Mouse (Mus musculus): ENCODE data around the gene Gbe1.

Gbe1 gene

DNA sequence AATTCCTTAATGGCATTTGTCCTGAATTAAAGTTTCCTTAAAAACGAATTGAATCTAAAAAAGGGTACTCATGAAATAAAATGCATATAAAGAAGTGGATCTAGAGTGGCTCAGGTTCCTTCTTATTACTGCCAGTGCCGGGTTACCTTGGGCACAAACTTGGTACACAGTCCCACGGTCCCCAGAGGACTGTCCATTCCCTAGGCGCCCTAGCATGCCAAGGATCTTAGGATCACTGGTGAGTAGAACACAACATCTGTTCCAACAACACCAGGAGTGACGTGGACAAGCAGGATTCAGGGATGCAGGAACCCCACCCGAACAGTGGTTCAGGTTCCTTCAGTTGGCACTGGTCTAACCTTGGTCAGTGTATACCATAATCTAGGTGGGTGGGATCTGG is 44.6 kb downstream of the Gbe1 start:
- no peak for DNase-seq (ENCODE audit: low spot score)

GRCm38 (mm10) chr16:70365229-70365628 is 51.5 kb downstream of the Gbe1 start:
- DNase-seq (ENCODE audit: low spot score): no peak

GRCm38 (mm10) chr16:70381045-70381444 is 67.3 kb downstream of the Gbe1 start:
- DNase-seq (ENCODE audit: low spot score): no peak

DNA sequence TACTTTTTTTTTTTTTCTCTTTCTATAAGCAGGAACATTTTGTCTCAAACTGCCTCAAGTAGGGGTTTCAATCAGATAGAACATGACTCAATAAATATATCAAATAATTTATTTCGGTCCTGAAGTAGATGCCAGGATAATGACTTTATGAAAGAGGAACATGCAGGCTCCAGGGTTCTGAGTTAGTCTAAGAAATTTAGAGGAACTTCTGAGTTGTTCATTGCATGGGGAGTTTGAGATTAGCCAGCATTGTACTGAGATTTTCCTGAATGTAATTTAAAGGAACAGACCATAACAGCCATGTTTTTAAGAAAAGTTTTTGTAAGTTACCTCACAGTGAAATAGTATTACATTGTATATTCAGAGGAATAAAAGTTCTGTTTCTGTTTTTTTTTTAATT is 71.7 kb downstream of the Gbe1 start:
- DNase-seq (ENCODE audit: low spot score): no peak

- no peak for DNase-seq (ENCODE audit: low spot score)
Observed at GRCm38 (mm10) chr16:70387385-70387784, 73.6 kb downstream of the Gbe1 start.

DNA sequence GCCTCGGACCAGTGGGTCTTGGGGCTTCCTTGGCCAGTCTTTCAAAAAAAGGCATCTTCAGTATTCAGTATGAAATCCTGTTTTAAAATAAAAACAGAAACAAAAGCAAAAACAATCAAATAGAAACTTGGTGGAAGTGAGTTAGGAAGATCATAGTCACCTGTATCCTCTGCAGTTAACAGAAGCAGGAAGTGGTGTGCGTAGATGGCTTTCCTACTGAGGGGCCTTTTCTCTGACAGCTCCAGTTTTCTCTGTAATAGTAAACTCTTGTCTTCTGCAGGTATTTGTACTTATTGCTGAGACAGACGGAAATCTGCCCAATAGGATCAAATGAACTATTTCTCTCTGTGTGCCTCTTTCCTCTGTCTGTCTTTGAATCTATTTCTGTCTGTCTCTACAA is 81.5 kb downstream of the Gbe1 start:
- no peak for DNase-seq (ENCODE audit: low spot score)

- no peak for DNase-seq (ENCODE audit: low spot score)
Observed at GRCm38 (mm10) chr16:70407780-70408179, 94.0 kb downstream of the Gbe1 start.

DNA sequence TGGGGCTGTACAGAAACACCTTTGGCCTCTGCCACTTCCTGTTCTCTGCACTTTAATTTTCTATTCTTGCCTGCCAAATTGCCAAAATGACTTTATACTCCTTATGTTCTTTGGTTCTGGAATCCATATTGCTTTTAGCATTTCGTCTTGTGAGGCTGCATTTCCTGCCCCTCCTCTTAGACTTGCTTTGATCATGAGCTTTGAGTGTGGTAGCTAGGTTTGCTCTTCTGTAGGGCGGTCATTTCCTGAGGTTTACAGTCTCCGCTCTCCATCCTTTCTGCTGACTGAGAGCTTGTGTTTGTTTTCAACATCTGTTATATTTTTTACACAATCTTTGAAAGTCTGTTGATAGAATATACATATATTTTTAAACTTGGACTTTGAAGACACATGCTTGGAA is 107.3 kb downstream of the Gbe1 start:
- DNase-seq (ENCODE audit: low spot score): no peak

DNA sequence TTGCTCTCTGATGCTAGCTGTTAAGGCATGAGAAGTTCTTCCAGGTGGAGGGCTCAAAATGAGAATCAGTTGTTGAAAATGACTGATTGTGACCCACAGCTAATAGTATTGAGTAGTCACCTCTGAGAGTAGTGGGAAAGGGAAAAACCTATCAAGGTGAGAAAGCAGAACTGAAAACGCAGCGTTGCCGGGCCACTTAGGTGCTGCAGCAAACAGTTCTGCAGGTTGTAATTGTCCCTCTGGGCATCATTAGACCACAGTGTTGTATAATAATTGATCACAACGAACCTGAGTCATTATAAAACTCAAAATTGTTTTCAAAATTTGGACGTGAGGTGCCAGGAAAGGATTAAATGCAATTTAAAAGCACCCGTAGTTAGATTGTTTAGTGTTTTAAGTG is 135.8 kb downstream of the Gbe1 start:
- DNase-seq (ENCODE audit: low spot score): no peak

- no peak for DNase-seq (ENCODE audit: low spot score)
Observed at GRCm38 (mm10) chr16:70475583-70475982, 161.8 kb downstream of the Gbe1 start.

GRCm38 (mm10) chr16:70476161-70476560 is 162.4 kb downstream of the Gbe1 start:
- DNase-seq (ENCODE audit: low spot score): no peak

GRCm38 (mm10) chr16:70480494-70480893 is 166.7 kb downstream of the Gbe1 start:
- DNase-seq (ENCODE audit: low spot score): no peak

- DNase-seq (ENCODE audit: low spot score): no peak
Observed at GRCm38 (mm10) chr16:70506457-70506856, 192.7 kb downstream of the Gbe1 start.

GRCm38 (mm10) chr16:70510938-70511337 is 197.2 kb downstream of the Gbe1 start:
- no peak for DNase-seq (ENCODE audit: low spot score)

GRCm38 (mm10) chr16:70522861-70523260 is 209.1 kb downstream of the Gbe1 start:
- no peak for DNase-seq (ENCODE audit: low spot score)

- DNase-seq (ENCODE audit: low spot score): no peak
Observed at GRCm38 (mm10) chr16:70523566-70523965, 209.8 kb downstream of the Gbe1 start.

DNA sequence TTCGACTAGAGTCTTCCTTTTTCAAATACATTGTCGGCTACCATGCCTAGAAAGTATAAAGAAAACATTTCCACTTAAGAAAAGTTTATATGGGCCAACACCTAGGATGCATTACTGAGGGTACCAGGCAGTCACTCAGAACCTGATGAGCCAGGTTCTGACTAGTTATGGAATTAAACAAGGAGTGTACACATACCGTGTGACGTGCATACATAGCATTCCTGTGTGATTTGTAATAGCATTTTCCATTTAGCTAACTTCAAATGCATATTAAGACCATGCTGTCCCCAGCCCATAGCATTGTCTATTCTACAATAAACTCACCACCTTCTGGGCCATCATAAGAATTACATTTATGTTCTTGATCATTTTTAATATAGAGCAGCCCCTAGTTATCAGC is 210.5 kb downstream of the Gbe1 start:
- DNase-seq (ENCODE audit: low spot score): no peak

DNA sequence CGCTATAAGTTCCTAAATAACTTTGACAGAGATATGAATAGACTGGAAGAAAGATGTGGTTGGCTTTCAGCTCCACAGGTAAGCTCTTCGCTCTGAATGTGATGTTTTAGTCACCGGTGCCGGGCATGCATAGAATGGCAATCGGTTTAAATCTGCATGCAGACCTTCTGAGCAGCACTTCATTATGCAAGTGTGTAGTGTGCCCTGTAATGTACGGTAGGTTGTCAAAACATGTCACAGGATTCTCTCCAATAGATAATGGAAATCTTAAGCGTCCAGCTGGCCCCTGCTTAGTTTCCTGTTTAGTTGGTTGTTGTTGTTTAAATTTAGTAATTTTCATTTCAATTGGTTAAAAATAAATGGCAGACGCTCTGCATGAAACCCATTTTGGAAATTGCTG is 213.5 kb downstream of the Gbe1 start:
- no peak for DNase-seq (ENCODE audit: low spot score)

GRCm38 (mm10) chr16:70535224-70535623 is 221.5 kb downstream of the Gbe1 start:
- no peak for DNase-seq (ENCODE audit: low spot score)

DNA sequence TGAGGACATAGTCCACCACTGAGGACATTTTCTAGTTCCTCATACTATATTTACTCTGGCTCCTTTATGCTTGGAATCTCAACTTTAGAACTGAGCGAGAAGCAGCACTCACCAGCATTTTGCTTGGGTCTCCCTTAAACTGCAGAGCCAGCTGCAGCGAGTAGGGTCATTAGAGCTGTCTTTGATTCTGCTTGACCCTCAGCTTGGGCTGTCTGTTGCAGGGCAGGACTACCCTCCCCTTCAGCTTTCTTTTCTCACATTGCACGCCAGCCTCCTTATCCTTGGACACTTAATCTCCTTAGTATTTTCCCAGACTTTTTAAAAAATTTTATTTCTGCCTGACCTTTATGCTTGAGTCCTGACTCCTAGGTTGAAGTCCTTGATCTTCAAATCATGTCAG is 237.1 kb downstream of the Gbe1 start:
- DNase-seq (ENCODE audit: low spot score): no peak

GRCm38 (mm10) chr16:70561635-70562348 is 248.0 kb downstream of the Gbe1 start:
- no peak for DNase-seq (ENCODE audit: low spot score)

DNA sequence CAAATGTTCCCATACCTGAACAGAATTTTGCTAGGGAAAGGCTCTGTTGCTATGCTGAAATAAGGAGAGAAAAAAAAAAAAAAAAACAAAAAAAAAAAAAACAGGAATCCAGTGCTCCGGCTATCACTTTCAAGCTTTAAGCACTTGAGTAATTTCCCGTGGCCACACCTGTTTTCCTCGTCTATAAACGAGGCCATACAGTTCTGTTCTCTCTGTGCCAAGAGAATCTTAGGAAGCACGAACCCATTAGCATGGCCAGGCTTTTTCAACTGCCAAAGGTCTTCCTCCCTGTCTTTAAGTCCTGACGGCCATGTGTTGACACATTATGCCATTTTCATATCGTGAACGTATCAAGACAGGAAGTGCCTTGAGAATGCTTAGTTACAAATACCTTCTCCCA is 248.8 kb downstream of the Gbe1 start:
- DNase-seq (ENCODE audit: low spot score): no peak

DNA sequence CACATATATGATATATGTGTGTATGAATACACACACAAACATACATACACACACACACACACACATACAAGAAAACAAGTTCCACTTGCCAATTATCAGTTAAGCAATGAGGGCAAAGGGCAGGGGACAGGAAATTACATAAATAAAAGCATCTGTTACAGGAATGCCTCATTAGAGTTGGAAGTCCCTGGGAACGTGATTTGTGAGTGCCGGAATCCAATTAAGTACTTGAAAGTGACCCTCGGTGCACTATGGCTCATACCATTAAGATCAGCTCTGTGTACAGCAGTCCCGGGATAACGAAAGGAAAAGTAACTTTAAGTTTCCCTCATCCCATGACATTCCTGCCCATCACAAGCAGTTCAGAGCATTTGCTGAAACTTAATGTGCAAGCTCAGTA is 249.7 kb downstream of the Gbe1 start:
- no peak for DNase-seq (ENCODE audit: low spot score)

Measured in ovary, postnatal 10 days (tissue).